Mouse (Mus musculus) heart, adult 8-10 months (tissue): Measurements from ENCODE around the gene Map4k3. TPM values are rescaled to one million over a fixed set of nuclear protein-coding genes. Genes with fewer than 3 reads are reported as not detected.
"Not testable (repeated sequence)": the region's sequence is repeated elsewhere in the genome, so short reads cannot be mapped to it uniquely, and the experiment has no call there.

Experiments used
- DNase-seq: peaks from one replicate; pipeline ENCODE4 v3.0.0; 2022; ENCODE audit warnings: low spot score
- total RNA-seq, 4 experiments: library from RNA; stranded (reverse); gene quantifications; 2 replicates each; pipeline ENCODE4 v1.2.4; 2022

The Map4k3 gene
- total RNA-seq = 10 to 100 TPM; 19.3 to 25.2 (median 22.0) TPM

- peak; percentile 81 for DNase-seq
Observed at GRCm38 (mm10) chr17:80728062-80728858, at the start of gene Map4k3. Map4k3 (minus strand) TSS chr17:80728485.

- no peak for DNase-seq
Observed at GRCm38 (mm10) chr17:80777581-80777980, 49.3 kb upstream of the Map4k3 start.

- peak; percentile 68 for DNase-seq
Observed at GRCm38 (mm10) chr17:80775178-80775788, 47.0 kb upstream of the Map4k3 start.

GRCm38 (mm10) chr17:80772545-80773453 lies 44.5 kb upstream of the Map4k3 start:
- DNase-seq = no peak

- no peak for DNase-seq
Observed at GRCm38 (mm10) chr17:80770065-80770464, 41.8 kb upstream of the Map4k3 start.

GRCm38 (mm10) chr17:80765204-80765603 lies 36.9 kb upstream of the Map4k3 start:
- no peak for DNase-seq

GRCm38 (mm10) chr17:80763065-80763681 lies 34.9 kb upstream of the Map4k3 start:
- DNase-seq = no peak

GRCm38 (mm10) chr17:80762391-80763040 lies 34.2 kb upstream of the Map4k3 start:
- DNase-seq = no peak

GRCm38 (mm10) chr17:80761191-80761590 lies 32.9 kb upstream of the Map4k3 start:
- DNase-seq = not testable (repeated sequence)

GRCm38 (mm10) chr17:80760344-80761145 lies 32.3 kb upstream of the Map4k3 start:
- no peak for DNase-seq

GRCm38 (mm10) chr17:80756043-80756442 lies 27.8 kb upstream of the Map4k3 start:
- no peak for DNase-seq

GRCm38 (mm10) chr17:80755076-80755871 lies 27.0 kb upstream of the Map4k3 start:
- DNase-seq = no peak

GRCm38 (mm10) chr17:80754589-80754988 lies 26.3 kb upstream of the Map4k3 start:
- DNase-seq = no peak

- peak; percentile 65 for DNase-seq
Observed at GRCm38 (mm10) chr17:80752466-80752865, 24.2 kb upstream of the Map4k3 start.

- no peak for DNase-seq
Observed at GRCm38 (mm10) chr17:80739421-80739820, 11.1 kb upstream of the Map4k3 start.

GRCm38 (mm10) chr17:80734700-80735099 lies 6.4 kb upstream of the Map4k3 start:
- no peak for DNase-seq

GRCm38 (mm10) chr17:80733121-80733800 lies 5.0 kb upstream of the Map4k3 start:
- DNase-seq = no peak

GRCm38 (mm10) chr17:80732256-80732655 lies 4.0 kb upstream of the Map4k3 start:
- DNase-seq = no peak

- not testable (repeated sequence) for DNase-seq
Observed at GRCm38 (mm10) chr17:80730283-80730682, 2.0 kb upstream of the Map4k3 start.
